Comparison of ENCODE assay signal across 11 mouse cellular contexts in the genomic region with DNA sequence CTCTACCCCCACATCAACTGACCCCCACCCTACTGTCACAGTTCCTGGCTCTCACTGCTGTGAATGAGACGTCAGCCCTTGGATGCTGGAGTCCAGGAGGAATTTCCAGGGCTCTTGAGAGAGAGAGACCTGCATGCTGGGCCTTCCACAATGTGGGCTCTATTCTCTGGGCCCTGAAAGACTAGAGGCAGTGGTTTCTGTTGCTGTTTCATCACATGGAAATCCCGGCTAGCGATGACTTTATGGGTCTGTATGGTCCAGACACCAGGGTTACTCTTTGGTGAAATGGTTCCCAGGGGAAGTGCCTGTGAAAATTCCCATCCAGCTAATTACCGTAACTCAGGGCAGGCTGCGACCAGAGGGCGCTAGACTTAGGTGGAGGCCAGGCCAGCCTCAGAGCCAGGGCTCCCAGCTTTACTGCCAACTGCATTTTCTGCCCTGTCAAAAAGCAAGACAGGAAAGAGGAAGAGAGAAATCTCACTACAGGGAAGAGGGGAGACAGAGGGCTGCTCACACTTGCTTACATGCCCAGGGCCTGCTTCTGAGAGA.
DNase-seq lines count a peak whose midpoint lies in the region; ATAC-seq and TF ChIP-seq lines count a peak whose summit lies in the region.
"Had no signal": no experiment of that assay in that cellular context is flagged by ENCODE, and none has a peak within 500 bp of the region (broad histone marks: within the 10 kb centered on the region; RNA-seq: fewer than 3 reads in every experiment).

No protein-coding gene starts in this region.

- H3K27me3 ChIP-seq in heart, adult 2 months (ENCODE audit: control insufficient read depth, insufficient read depth, low read length): no peaks in the 10 kb centered on the region
- H3K27me3 ChIP-seq in liver, embryonic 14.5 days (ENCODE audit: control insufficient read depth, insufficient read depth, low read length): no peaks in the 10 kb centered on the region
- H3K27me3 ChIP-seq in liver, embryonic 12.5 days (replicated peaks): no peaks in the 10 kb centered on the region
- H3K27me3 ChIP-seq in limb, embryonic 12.5 days: 0 out of 2 replicates have a peak, but pooled peaks cover 5% of the 10 kb centered on the region
- H3K27me3 ChIP-seq: midbrain, embryonic 12.5 days had no signal

- intact Hi-C loops in heart, adult 2 months (cut with DNase I): loop anchor here (5.0 kb wide), 1 partner anchor 40 kb away; no protein-coding TSS in a partner anchor
- intact Hi-C loops in heart, postnatal 36 days (cut with DNase I): no loop called here

- H3K4me3 ChIP-seq in heart, adult 2 months: no peak overlapping the region
- H3K4me3 ChIP-seq in liver, embryonic 14.5 days (ENCODE audit: insufficient read depth in 1 of 2, low read depth in 2 of 2, low read length in 2 of 2): no peak overlapping the region
- no peak overlapping the region for H3K4me3 ChIP-seq in liver, embryonic 12.5 days
- no peak overlapping the region for H3K4me3 ChIP-seq in limb, embryonic 12.5 days (replicated peaks)
- H3K4me3 ChIP-seq: midbrain, embryonic 12.5 days had no signal

- H3K4me1 ChIP-seq in heart, adult 2 months (ENCODE audit: control insufficient read depth, insufficient read depth, low read length): peaks cover 8% of the 10 kb centered on the region
- H3K4me1 ChIP-seq in liver, embryonic 14.5 days (replicated peaks; ENCODE audit: control insufficient read depth in 2 of 2, insufficient read depth in 2 of 2, low read length in 1 of 2): peaks cover 0 to 5% of the 10 kb centered on the region in 2 experiments; a peak in 2 of 4 replicates
- H3K4me1 ChIP-seq in liver, embryonic 12.5 days: peaks cover 9% of the 10 kb centered on the region; the same call in 1 of the 2 replicates
- peaks cover 75% of the 10 kb centered on the region for H3K4me1 ChIP-seq in limb, embryonic 12.5 days (replicated peaks)

- no peaks in the 10 kb centered on the region for H3K79me2 ChIP-seq in heart, adult 2 months (replicated peaks; ENCODE audit: control insufficient read depth, insufficient read depth, low read length)

- no peak overlapping the region for H3K4me2 ChIP-seq in liver, embryonic 14.5 days (ENCODE audit: low read depth)
- no peak overlapping the region for H3K4me2 ChIP-seq in liver, embryonic 12.5 days
- no peak overlapping the region for H3K4me2 ChIP-seq in limb, embryonic 12.5 days
- H3K4me2 ChIP-seq: midbrain, embryonic 12.5 days had no signal

- TF ChIP-seq POLR2A in heart, adult 2 months (IDR thresholded peaks at IDR 0.05; ENCODE audit: insufficient read depth, low read depth, low read length): no peak
- no peak for TF ChIP-seq POLR2A in brain, embryonic 14.5 days (IDR thresholded peaks at IDR 0.05; ENCODE audit: borderline replicate concordance, extremely low read depth, insufficient read depth, insufficient read length, poor library complexity, severe bottlenecking)

- WGBS in heart, adult 2 months: 67% methylated on average over 6 of the region's 6 CpGs
- 57% methylated on average over 6 of the region's 6 CpGs for WGBS in liver, embryonic 14.5 days (ENCODE audit: insufficient replicate concordance)
- WGBS in liver, embryonic 12.5 days (ENCODE audit: insufficient replicate concordance): 45% methylated on average over 6 of the region's 6 CpGs
- 19% methylated on average over 6 of the region's 6 CpGs for WGBS in limb, embryonic 12.5 days

- TF ChIP-seq CTCF in heart, adult 2 months (IDR thresholded peaks at IDR 0.05): peak; percentile 30; the same call in 1 of the 2 replicates
- 0 out of 2 replicates have a peak, but pooled peaks have one; percentile 19 for TF ChIP-seq CTCF in liver, embryonic 14.5 days (IDR thresholded peaks at IDR 0.05; ENCODE audit: low read depth)
- TF ChIP-seq CTCF in brain, embryonic 14.5 days (IDR thresholded peaks at IDR 0.05; ENCODE audit: borderline replicate concordance, extremely low read depth, insufficient read depth, insufficient read length): peak; percentile 20; the same call in 1 of the 2 replicates

- ATAC-seq in liver, embryonic 14.5 days (ENCODE audit: insufficient read depth): no peak
- no peak for ATAC-seq in liver, embryonic 12.5 days
- peak; percentile 55; the same call in 1 of the 2 replicates for ATAC-seq in limb, embryonic 12.5 days (ENCODE audit: insufficient number of reproducible peaks, insufficient read depth, low FRiP score, low TSS enrichment, low read depth)

- no peak for DNase-seq in heart, adult 2 months
- no peak for DNase-seq in heart, postnatal 36 days
- DNase-seq in liver, embryonic 14.5 days (ENCODE audit: low read depth in 3 of 3, low spot score in 3 of 3): no peak
- DNase-seq in brain, embryonic 14.5 days (ENCODE audit: low read depth): peak; percentile 49
- DNase-seq in right cerebral cortex, postnatal 10 days (ENCODE audit: low spot score in 2 of 2): no peak
- no peak for DNase-seq in adrenal gland, adult 2 months
- DNase-seq: layer of hippocampus, adult 9-11 months had no signal

- H3K9ac ChIP-seq in heart, adult 2 months (ENCODE audit: low read depth, low read length): no peak overlapping the region
- no peak overlapping the region for H3K9ac ChIP-seq in liver, embryonic 14.5 days (replicated peaks)
- no peak overlapping the region for H3K9ac ChIP-seq in liver, embryonic 12.5 days
- H3K9ac ChIP-seq in limb, embryonic 12.5 days (replicated peaks): no peak overlapping the region
- H3K9ac ChIP-seq: midbrain, embryonic 12.5 days had no signal

- H3K27ac ChIP-seq in heart, adult 2 months: no peak overlapping the region; the same call in 1 of the 2 replicates
- H3K27ac ChIP-seq in liver, embryonic 14.5 days: no peak overlapping the region
- no peak overlapping the region for H3K27ac ChIP-seq in liver, embryonic 12.5 days
- peak overlapping the region; percentile 92 for H3K27ac ChIP-seq in limb, embryonic 12.5 days
- H3K27ac ChIP-seq: midbrain, embryonic 12.5 days had no signal

- no peak for TF ChIP-seq EP300 in heart, adult 2 months (IDR thresholded peaks at IDR 0.05; ENCODE audit: insufficient read depth, low read depth, low read length)
- TF ChIP-seq EP300 in liver, embryonic 14.5 days (IDR thresholded peaks at IDR 0.05; ENCODE audit: low read depth): no peak

- H3K36me3 ChIP-seq in heart, adult 2 months (ENCODE audit: control insufficient read depth, insufficient read depth, low read length): no peaks in the 10 kb centered on the region
- no peaks in the 10 kb centered on the region for H3K36me3 ChIP-seq in liver, embryonic 14.5 days (replicated peaks; ENCODE audit: control insufficient read depth, insufficient read depth, low read depth)
- H3K36me3 ChIP-seq in liver, embryonic 12.5 days: no peaks in the 10 kb centered on the region
- H3K36me3 ChIP-seq in limb, embryonic 12.5 days: no peaks in the 10 kb centered on the region
- H3K36me3 ChIP-seq: G1E; midbrain, embryonic 12.5 days had no signal

- H3K9me3 ChIP-seq in liver, embryonic 14.5 days (ENCODE audit: control insufficient read depth, low read length): no peaks in the 10 kb centered on the region
- H3K9me3 ChIP-seq in liver, embryonic 12.5 days (replicated peaks): 0 out of 2 replicates have a peak, but pooled peaks cover 3% of the 10 kb centered on the region
- H3K9me3 ChIP-seq in limb, embryonic 12.5 days: peaks cover 8% of the 10 kb centered on the region; the same call in 1 of the 2 replicates
- H3K9me3 ChIP-seq: midbrain, embryonic 12.5 days had no signal
